Mouse (Mus musculus) ES-E14 (cell line): ENCODE data around the gene Rabgap1l.

Experiments used
- CHD2 ChIP-seq: IDR thresholded peaks from 2 replicates; pipeline ENCODE4 v1.6.1; 2014; ENCODE audit warnings: mild to moderate bottlenecking, low read depth, low read length, inconsistent platforms
- HCFC1 ChIP-seq: IDR thresholded peaks from 2 replicates; pipeline ENCODE4 v1.6.1; 2012; ENCODE audit warnings: low read length, inconsistent platforms, borderline replicate concordance; ENCODE audit not compliant: insufficient read depth
- MAFK ChIP-seq: IDR thresholded peaks from 2 replicates; pipeline ENCODE4 v1.6.1; 2014; ENCODE audit warnings: mild to moderate bottlenecking, low read depth, low read length, inconsistent platforms; ENCODE audit not compliant: insufficient read depth
- ZC3H11A ChIP-seq: IDR thresholded peaks from 2 replicates; pipeline ENCODE4 v1.6.1; 2012; ENCODE audit warnings: low read depth, mild to moderate bottlenecking, inconsistent platforms, low read length, borderline replicate concordance
- ZNF384 ChIP-seq: IDR thresholded peaks from 2 replicates; pipeline ENCODE4 v1.6.1; 2012; ENCODE audit warnings: low read depth, low read length, inconsistent platforms

DNA sequence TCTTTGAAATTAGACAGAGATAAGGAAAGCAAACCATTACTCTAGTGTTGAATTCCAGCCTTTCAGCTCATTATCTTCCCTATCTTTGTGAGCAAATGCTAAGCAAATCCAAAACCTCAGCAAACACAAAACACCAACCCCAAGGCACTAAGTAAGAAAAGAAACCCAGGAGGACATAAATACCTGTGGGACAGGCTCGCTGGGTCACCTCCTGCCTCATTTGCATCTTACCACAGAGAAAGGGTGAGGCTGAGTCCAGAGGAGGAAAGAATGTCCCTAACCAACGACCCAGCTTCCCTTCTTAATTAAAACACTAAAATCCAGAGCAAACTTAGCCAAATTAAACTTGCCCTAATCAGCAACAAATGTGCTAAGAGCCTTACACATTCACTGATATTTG, 481.1 kb downstream of the Rabgap1l start:
- no peak for TF ChIP-seq MAFK
- TF ChIP-seq ZNF384 = no peak
- TF ChIP-seq HCFC1 = no peak
- no peak for TF ChIP-seq CHD2
- no peak for TF ChIP-seq ZC3H11A
